Mouse (Mus musculus) erythroblast, embryonic 14.5 days (primary cell): Measurements from ENCODE around the gene Spef2.

Experiments used
- GATA1 ChIP-seq: IDR thresholded peaks from 2 replicates; pipeline ENCODE4 v1.6.1; 2012; ENCODE audit warnings: low read length, inconsistent platforms, mixed read lengths
- TAL1 ChIP-seq: IDR thresholded peaks from 3 replicates; pipeline ENCODE4 v1.6.1; 2012; ENCODE audit warnings: low read length, inconsistent platforms, mixed read lengths

- TF ChIP-seq GATA1 (no peak), TAL1 (no peak)
These were observed 218.6 kb downstream of the Spef2 start, which contains the start of gene Il7r for GRCm38 (mm10) chr15:9530076-9530475.
